Mouse (Mus musculus) hindbrain, embryonic 16.5 days (tissue): ENCODE results near the gene Trim2. TPM values are rescaled to one million over a fixed set of nuclear protein-coding genes. Genes with fewer than 3 reads are reported as not detected.

ENCODE experiments used
- ATAC-seq: fragments of 200-750 bp; cut with Nextera tagmentation; 2 replicates; pipeline ENCODE4 v1.8.0; 2017; ENCODE audit warnings: moderate TSS enrichment, moderate library complexity
- H3K27ac ChIP-seq: fragments of 300-500 bp; sonication (generic); 2 replicates; pipeline ENCODE4 v1.5.1; 2014; ENCODE audit warnings: low read depth, mild to moderate bottlenecking, control low read depth, low read length, moderate library complexity
- H3K27me3 ChIP-seq: fragments of 300-500 bp; sonication (generic); replicated peaks from 2 replicates; pipeline ENCODE4 v1.6.1; 2014; ENCODE audit warnings: low read length; ENCODE audit not compliant: control insufficient read depth, insufficient read depth
- H3K36me3 ChIP-seq: fragments of 300-500 bp; sonication (generic); 2 replicates; pipeline ENCODE4 v1.6.1; 2014; ENCODE audit warnings: mild to moderate bottlenecking, low read length, moderate library complexity, mixed read lengths; ENCODE audit not compliant: control insufficient read depth, insufficient read depth
- H3K4me1 ChIP-seq: fragments of 300-500 bp; sonication (generic); 2 replicates; pipeline ENCODE4 v1.6.1; 2014; ENCODE audit warnings: low read depth, low read length; ENCODE audit not compliant: control insufficient read depth, insufficient read depth
- H3K4me2 ChIP-seq: fragments of 300-500 bp; sonication (generic); 2 replicates; pipeline ENCODE4 v1.6.1; 2014; ENCODE audit warnings: mild to moderate bottlenecking, low read length, control low read depth, moderate library complexity
- H3K4me3 ChIP-seq: fragments of 300-500 bp; sonication (generic); 2 replicates; pipeline ENCODE4 v1.5.1; 2014; ENCODE audit warnings: mild to moderate bottlenecking, low read length, control low read depth, moderate library complexity
- H3K9ac ChIP-seq: fragments of 300-500 bp; sonication (generic); 2 replicates; pipeline ENCODE4 v1.6.1; 2014; ENCODE audit warnings: low read depth, mild to moderate bottlenecking, control low read depth, low read length, moderate library complexity
- H3K9me3 ChIP-seq: fragments of 300-500 bp; sonication (generic); 2 replicates; pipeline ENCODE4 v1.6.1; 2014; ENCODE audit warnings: mild to moderate bottlenecking, low read length, moderate library complexity; ENCODE audit not compliant: control insufficient read depth
- WGBS: fragments of 180-500 bp; shearing (Covaris S2); extraction: QIAGEN DNeasy Blood & Tissue Kit; methylation state at CpG from one replicate; pipeline ENCODE4 v1.1.7; 2014; 5-methylcytosine and 5-hydroxymethylcytosine counted together
- polyA plus RNA-seq: library from polyadenylated mRNA; unstranded; fragments of >200 nt; fragmentation: Nextera tagmentation; extraction: Ambion mirVana; gene quantifications from 2 replicates; pipeline ENCODE4 v1.2.1, GENCODE M21; 2015

Trim2 gene
- polyA plus RNA-seq, 1 experiment from 2014 or later, result 154 TPM

DNA sequence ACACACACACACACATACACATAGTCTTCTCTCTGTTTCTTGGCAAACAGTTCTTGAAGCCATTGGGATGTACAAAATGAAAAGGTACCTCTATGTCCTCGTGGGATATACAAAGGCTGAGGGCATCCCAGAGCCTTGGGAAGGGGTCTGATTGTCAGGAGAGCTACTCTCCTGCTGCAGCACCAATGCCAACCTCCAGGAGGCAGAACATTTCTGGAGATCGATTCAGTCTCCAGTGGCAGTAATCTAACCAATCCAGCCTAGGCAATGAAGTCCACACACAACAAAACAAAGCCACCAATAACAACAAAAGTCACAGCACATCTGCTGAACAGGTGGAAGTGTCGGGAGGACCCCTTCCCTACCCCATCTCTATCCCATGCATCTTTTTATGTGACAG is 38.2 kb downstream of the Trim2 start:
- no peak for ATAC-seq
- no peak overlapping the region for H3K4me2 ChIP-seq
- H3K9me3 ChIP-seq, result no peaks in the 10 kb centered on the region
- peaks cover 8% of the 10 kb centered on the region; the same call in 1 of the 2 replicates for H3K4me1 ChIP-seq
- H3K36me3 ChIP-seq, result no peaks in the 10 kb centered on the region
- no peak overlapping the region for H3K27ac ChIP-seq
- H3K9ac ChIP-seq, result no peak overlapping the region
- H3K4me3 ChIP-seq, result no peak overlapping the region
- no peaks in the 10 kb centered on the region for H3K27me3 ChIP-seq
- 57% methylated on average over 3 of the region's 3 CpGs for WGBS

DNA sequence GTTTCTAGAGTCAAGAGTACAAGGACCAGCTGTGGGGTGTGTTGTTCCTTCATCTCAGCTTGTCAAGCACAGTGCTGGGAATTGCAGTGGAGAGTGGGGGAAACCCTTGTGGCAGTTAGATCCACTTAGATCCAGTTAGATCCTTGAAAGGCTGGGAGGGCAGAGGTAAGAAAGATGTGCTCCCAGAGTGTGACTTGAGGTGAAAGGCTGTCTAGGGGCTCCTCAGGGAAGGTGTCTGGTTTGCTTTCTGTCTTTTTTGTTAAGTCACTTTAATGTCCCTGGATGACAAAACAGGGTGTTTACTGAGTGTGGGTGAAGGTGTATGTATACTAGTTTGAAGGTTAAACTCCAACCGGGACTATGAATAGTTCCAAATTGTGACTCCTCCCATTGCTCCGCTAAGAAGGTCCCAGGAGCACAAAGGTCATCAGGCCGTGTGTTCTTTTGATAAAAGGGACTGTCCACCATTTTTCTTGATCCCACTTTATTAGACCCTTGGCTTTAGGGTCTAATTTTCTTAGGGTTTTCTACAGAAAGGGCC is 40.2 kb downstream of the Trim2 start:
- Histone ChIP-seq H3K36me3 (no peaks in the 10 kb centered on the region), H3K4me2 (no peak overlapping the region), H3K27ac (no peak overlapping the region), H3K4me1 (peaks cover 8% of the 10 kb centered on the region; the same call in 1 of the 2 replicates), H3K4me3 (no peak overlapping the region), H3K9ac (no peak overlapping the region), H3K9me3 (no peaks in the 10 kb centered on the region), H3K27me3 (no peaks in the 10 kb centered on the region)
- no peak for ATAC-seq
- WGBS, result 67% methylated on average over 3 of the region's 3 CpGs

DNA sequence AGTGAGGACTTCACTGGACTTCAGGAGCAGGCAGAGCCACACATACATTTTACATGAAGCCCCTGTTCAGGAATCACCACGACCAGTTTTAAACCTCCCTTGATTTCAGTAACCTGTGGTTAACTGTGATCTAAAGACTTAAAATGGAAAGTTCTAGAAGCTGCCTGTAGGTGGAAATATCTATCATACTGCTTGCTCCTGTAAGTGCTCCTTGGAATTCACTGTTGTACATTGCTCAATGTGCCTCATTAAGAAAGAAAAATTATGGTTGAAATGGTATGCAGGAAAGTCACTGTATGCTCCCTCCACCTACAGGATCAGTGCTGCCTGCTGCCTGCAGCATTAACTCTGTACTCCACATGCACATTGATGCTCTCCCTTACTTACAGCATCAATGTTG is 41.6 kb downstream of the Trim2 start:
- H3K27ac ChIP-seq, result no peak overlapping the region

DNA sequence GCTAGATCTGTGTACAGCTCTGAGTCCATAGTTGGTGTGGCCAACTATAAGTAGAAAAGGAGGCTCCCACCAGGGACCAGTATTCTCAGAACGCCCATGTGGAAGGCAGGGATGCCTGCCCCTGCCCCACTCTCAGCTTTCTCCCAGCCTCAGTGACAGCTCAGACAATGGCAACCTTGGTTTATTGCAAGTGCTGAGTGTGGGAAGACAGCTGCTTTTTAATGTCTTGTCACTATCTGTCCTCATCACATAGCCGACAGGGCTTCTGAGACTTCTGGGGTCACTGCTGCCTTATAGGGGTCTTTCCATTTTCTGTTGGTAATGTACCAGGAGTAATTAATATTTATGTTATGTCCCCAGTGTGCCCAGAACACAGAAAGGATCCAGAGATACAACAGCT is 42.3 kb downstream of the Trim2 start:
- Histone ChIP-seq H3K4me2 (no peak overlapping the region), H3K4me3 (no peak overlapping the region), H3K36me3 (no peaks in the 10 kb centered on the region), H3K27ac (no peak overlapping the region), H3K4me1 (peaks cover 14% of the 10 kb centered on the region), H3K9ac (no peak overlapping the region), H3K27me3 (no peaks in the 10 kb centered on the region), H3K9me3 (no peaks in the 10 kb centered on the region)
- no peak for ATAC-seq
- 17% methylated on average over 2 of the region's 2 CpGs for WGBS

More for the DNA sequence above, 41.6 kb downstream of the Trim2 start:
- no peaks in the 10 kb centered on the region for H3K9me3 ChIP-seq
- peaks cover 12% of the 10 kb centered on the region for H3K4me1 ChIP-seq
- no peaks in the 10 kb centered on the region for H3K27me3 ChIP-seq
- no peaks in the 10 kb centered on the region for H3K36me3 ChIP-seq
- no peak overlapping the region for H3K9ac ChIP-seq
- no peak overlapping the region for H3K4me3 ChIP-seq
- no peak overlapping the region for H3K4me2 ChIP-seq
- 35% methylated on average over 1 of the region's 1 CpGs for WGBS
- no peak for ATAC-seq

DNA sequence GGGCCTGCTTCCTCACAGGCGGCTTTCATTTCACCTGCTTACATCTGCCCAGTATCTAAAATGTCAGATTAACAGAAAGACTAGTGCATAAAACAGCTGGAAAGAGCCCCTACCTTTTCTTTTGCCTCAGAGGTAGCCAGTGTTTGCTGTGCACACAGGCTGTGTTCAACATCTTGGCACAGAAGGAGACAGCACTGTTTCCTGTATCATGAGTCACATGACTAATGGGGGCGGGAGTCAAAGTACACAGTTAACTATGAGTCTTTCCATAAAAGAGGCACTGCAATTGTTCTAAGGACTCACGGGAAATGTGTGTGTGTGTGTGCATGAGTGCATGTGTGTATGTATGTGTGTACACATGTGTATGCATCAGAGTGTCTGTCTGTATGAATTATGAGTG is 43.9 kb downstream of the Trim2 start:
- ATAC-seq, result no peak
- Histone ChIP-seq H3K36me3 (no peaks in the 10 kb centered on the region), H3K4me1 (peaks cover 22% of the 10 kb centered on the region), H3K27me3 (no peaks in the 10 kb centered on the region), H3K4me2 (no peak overlapping the region), H3K9ac (no peak overlapping the region), H3K4me3 (no peak overlapping the region), H3K9me3 (no peaks in the 10 kb centered on the region), H3K27ac (no peak overlapping the region)
- WGBS, result 77% methylated on average over 3 of the region's 3 CpGs

DNA sequence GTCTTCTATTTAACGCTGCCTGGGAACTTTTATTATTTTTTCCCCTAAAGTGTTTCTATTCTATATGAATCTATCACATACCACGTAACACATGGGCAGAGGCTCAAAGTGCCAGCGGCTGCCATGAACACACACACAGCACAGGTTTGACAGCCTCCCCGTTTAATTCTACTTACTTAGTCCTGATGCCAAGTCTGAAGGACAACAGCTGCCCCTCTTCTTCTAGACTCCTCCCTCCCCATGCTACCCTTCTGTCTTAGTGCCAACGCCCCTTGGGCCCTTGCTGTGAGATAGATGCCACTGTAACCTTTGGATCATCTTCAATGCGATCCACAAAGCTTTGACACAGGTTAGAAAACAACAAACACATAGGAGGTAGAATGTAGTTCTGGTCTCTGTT is 44.8 kb downstream of the Trim2 start:
- Histone ChIP-seq H3K4me3 (no peak overlapping the region), H3K27ac (no peak overlapping the region), H3K27me3 (no peaks in the 10 kb centered on the region), H3K9me3 (no peaks in the 10 kb centered on the region), H3K9ac (no peak overlapping the region), H3K36me3 (no peaks in the 10 kb centered on the region), H3K4me1 (peaks cover 22% of the 10 kb centered on the region), H3K4me2 (no peak overlapping the region)
- no peak for ATAC-seq
- 73% methylated on average over 6 of the region's 6 CpGs for WGBS

DNA sequence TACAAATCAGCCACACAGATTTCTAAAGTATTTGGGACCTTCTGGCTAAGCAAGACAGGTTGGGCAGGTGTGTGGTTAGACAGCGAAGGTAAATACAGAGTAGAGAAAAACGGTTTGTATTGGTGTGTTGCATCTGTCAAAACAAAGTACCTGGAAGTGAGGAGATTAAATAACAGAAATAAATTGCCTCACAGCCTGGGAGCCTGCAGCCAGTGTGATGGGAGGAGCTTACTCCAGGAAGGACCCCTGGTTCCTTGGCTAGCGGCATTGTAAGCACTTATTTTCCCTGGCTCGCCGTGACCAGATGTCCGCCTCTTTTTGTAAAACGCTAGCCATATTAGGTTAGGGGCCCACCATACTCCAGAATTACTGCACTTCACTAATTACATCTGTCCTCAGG is 45.8 kb downstream of the Trim2 start:
- no peak for ATAC-seq
- no peaks in the 10 kb centered on the region for H3K9me3 ChIP-seq
- H3K27ac ChIP-seq, result no peak overlapping the region
- no peaks in the 10 kb centered on the region for H3K36me3 ChIP-seq
- H3K27me3 ChIP-seq, result no peaks in the 10 kb centered on the region
- 27% methylated on average over 7 of the region's 7 CpGs for WGBS
- H3K4me2 ChIP-seq, result no peak overlapping the region
- no peak overlapping the region for H3K4me3 ChIP-seq
- H3K9ac ChIP-seq, result no peak overlapping the region
- peaks cover 22% of the 10 kb centered on the region for H3K4me1 ChIP-seq

DNA sequence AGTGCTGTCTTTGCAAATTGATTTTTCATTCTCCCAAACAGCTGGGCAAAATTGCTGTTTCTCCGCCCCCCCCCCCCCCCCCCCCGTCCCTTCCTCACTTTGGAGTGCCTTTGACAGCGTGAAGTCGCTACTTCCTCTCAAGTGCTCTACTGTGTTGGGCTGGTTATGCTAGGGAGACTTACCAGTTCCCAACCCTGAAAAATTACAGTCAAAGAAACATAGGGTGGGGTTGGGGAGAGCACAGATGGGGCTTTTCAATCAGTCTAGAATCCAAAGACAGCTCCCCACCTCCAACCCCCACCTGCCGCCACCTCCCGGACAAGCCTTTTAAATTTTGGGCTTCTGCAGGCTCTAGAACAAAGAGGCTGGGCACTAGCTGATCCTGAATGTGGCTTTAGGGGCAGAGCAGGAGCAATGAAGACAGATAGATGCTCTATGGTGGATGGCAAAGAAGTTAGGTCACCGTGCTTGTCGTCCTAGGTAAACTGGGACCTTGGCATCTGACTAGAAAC is 46.6 kb downstream of the Trim2 start:
- peak; percentile 66 for ATAC-seq
- Histone ChIP-seq H3K9ac (peak overlapping the region; percentile 90), H3K4me1 (peaks cover 22% of the 10 kb centered on the region), H3K36me3 (no peaks in the 10 kb centered on the region), H3K27me3 (no peaks in the 10 kb centered on the region), H3K4me2 (peak overlapping the region; percentile 92), H3K9me3 (no peaks in the 10 kb centered on the region), H3K27ac (peak overlapping the region; percentile 86), H3K4me3 (peak overlapping the region; percentile 80)
- 6% methylated on average over 5 of the region's 8 CpGs for WGBS

DNA sequence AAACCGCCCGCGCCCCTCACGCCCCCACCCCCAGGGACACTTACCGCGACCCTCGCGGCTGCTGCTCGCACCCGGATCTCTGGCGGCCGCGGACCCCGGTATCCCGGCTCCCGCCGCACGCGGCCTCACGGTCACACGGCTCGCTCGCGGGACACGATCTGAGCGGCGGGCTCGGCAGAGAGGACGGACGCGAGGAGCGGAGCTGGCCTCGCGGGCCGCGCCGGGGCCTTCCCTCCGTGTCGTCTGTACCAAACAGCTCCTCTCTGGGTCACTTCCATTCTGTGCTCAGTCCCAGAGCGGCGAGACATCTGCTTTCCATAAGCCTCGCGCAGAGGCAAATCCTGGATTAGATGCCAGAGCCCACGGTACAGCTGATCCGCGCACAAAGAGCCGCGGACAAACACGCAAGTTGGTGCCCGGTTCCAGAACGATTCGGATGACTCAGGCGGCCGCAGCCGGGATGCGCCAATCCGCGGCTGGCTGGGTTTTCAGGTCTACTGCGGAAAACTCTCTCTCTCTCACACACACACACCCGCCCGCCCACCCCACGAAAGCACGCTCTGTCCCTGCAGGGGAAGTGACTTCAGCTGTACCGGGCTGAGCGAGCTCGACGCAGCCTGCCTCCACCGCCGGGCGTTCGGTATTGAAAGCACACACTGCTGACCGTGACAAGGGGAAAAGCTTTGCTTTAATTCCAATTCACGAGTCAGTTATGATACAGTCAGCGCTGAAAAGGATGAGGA is 47.2 kb downstream of the Trim2 start:
- Histone ChIP-seq H3K27ac (peak overlapping the region; percentile 86), H3K9me3 (no peaks in the 10 kb centered on the region), H3K4me3 (peak overlapping the region; percentile 80), H3K4me2 (peak overlapping the region; percentile 92), H3K27me3 (no peaks in the 10 kb centered on the region), H3K9ac (peak overlapping the region; percentile 90), H3K4me1 (peaks cover 19% of the 10 kb centered on the region), H3K36me3 (no peaks in the 10 kb centered on the region)
- peak; percentile 84 for ATAC-seq
- WGBS, result under 1% methylated on average over 66 of the region's 74 CpGs
